Mouse (Mus musculus) hindbrain, postnatal 0 days (tissue): ENCODE results near the gene Drg2. TPM values are rescaled to one million over a fixed set of nuclear protein-coding genes. Genes with fewer than 3 reads are reported as not detected.
"Not testable (repeated sequence)": the region's sequence is repeated elsewhere in the genome, so short reads cannot be mapped to it uniquely, and the experiment has no call there.

Experiments
- ATAC-seq: fragments of 200-750 bp; cut with Nextera tagmentation; 2 replicates; pipeline ENCODE4 v1.8.0; 2017; ENCODE audit warnings: mild to moderate bottlenecking, moderate TSS enrichment, moderate library complexity
- DNase-seq: peaks from one replicate; pipeline ENCODE4 v3.0.0-alpha.2; 2015; ENCODE audit warnings: low spot score
- H3K27ac ChIP-seq: fragments of 300-500 bp; sonication (generic); 2 replicates; pipeline ENCODE4 v1.5.1; 2014; ENCODE audit warnings: mild to moderate bottlenecking
- H3K27me3 ChIP-seq: fragments of 300-500 bp; sonication (generic); 2 replicates; pipeline ENCODE4 v1.6.1; 2014; ENCODE audit warnings: low read length, mixed read lengths; ENCODE audit not compliant: insufficient read depth
- H3K36me3 ChIP-seq: fragments of 300-500 bp; sonication (generic); 2 replicates; pipeline ENCODE4 v1.6.1; 2014; ENCODE audit warnings: low read length, mixed read lengths; ENCODE audit not compliant: insufficient read depth
- H3K4me1 ChIP-seq: fragments of 300-500 bp; sonication (generic); 2 replicates; pipeline ENCODE4 v1.6.1; 2014; ENCODE audit warnings: antibody characterized with exemption, low read length, mixed read lengths; ENCODE audit not compliant: insufficient read depth
- H3K4me2 ChIP-seq: fragments of 300-500 bp; sonication (generic); 2 replicates; pipeline ENCODE4 v1.6.1; 2014; ENCODE audit warnings: low read depth, mild to moderate bottlenecking, low read length, moderate library complexity, mixed read lengths
- H3K4me3 ChIP-seq: fragments of 300-500 bp; sonication (generic); 2 replicates; pipeline ENCODE4 v1.5.1; 2014; ENCODE audit warnings: low read length
- H3K9ac ChIP-seq: fragments of 300-500 bp; sonication (generic); replicated peaks from 2 replicates; pipeline ENCODE4 v1.6.1; 2014; ENCODE audit warnings: mild to moderate bottlenecking, low read length, moderate library complexity, mixed read lengths
- H3K9me3 ChIP-seq: fragments of 300-500 bp; sonication (generic); 2 replicates; pipeline ENCODE4 v1.6.1; 2016; ENCODE audit warnings: low read length, mixed read lengths
- CTCF ChIP-seq: IDR thresholded peaks from 2 replicates; pipeline ENCODE4 v1.5.1; 2016; ENCODE audit warnings: antibody characterized with exemption, control low read depth, low read depth
- WGBS: fragments of 180-500 bp; shearing (Covaris S2); extraction: QIAGEN DNeasy Blood & Tissue Kit; methylation state at CpG from one replicate; pipeline ENCODE4 v1.1.7; 2014; 5-methylcytosine and 5-hydroxymethylcytosine counted together
- polyA plus RNA-seq: library from polyadenylated mRNA; unstranded; fragments of >200 nt; fragmentation: Nextera tagmentation; extraction: Ambion mirVana; gene quantifications from 2 replicates; pipeline ENCODE4 v1.2.1, GENCODE M21; 2015
- total RNA-seq: library from RNA; depleted of rRNA; stranded (reverse); fragments of >200 nt; gene quantifications from 2 replicates; pipeline ENCODE4 v1.2.3, GENCODE M21; 2014

The Drg2 gene
- total and polyA plus RNA-seq, 2 experiments from 2014 or later, result 82.2 to 93.9 TPM

GRCm38 (mm10) chr11:60435133-60435532 is 19.3 kb upstream of the Drg2 start:
- Histone ChIP-seq H3K27me3 (no peaks in the 10 kb centered on the region), H3K4me1 (no peaks in the 10 kb centered on the region), H3K9me3 (no peaks in the 10 kb centered on the region), H3K4me2 (no peak overlapping the region), H3K9ac (no peak overlapping the region), H3K27ac (no peak overlapping the region), H3K4me3 (no peak overlapping the region), H3K36me3 (peaks cover 39% of the 10 kb centered on the region)
- 100% methylated on average over 1 of the region's 1 CpGs for WGBS
- no peak for TF ChIP-seq CTCF
- ATAC-seq (no peak), DNase-seq (no peak)

- H3K27me3 ChIP-seq, result no peaks in the 10 kb centered on the region
- H3K9me3 ChIP-seq, result no peaks in the 10 kb centered on the region
- H3K4me3 ChIP-seq, result no peak overlapping the region
- ATAC-seq, result no peak
- no peak overlapping the region for H3K4me2 ChIP-seq
- H3K36me3 ChIP-seq, result peaks cover 46% of the 10 kb centered on the region
- no peak overlapping the region for H3K9ac ChIP-seq
- H3K4me1 ChIP-seq, result no peaks in the 10 kb centered on the region
- no peak overlapping the region for H3K27ac ChIP-seq
- TF ChIP-seq CTCF, result no peak
- no peak for DNase-seq
- 88% methylated on average over 3 of the region's 3 CpGs for whole genome bisulfite sequencing
These were observed 17.8 kb upstream of the Drg2 start for GRCm38 (mm10) chr11:60436618-60437017.

DNA sequence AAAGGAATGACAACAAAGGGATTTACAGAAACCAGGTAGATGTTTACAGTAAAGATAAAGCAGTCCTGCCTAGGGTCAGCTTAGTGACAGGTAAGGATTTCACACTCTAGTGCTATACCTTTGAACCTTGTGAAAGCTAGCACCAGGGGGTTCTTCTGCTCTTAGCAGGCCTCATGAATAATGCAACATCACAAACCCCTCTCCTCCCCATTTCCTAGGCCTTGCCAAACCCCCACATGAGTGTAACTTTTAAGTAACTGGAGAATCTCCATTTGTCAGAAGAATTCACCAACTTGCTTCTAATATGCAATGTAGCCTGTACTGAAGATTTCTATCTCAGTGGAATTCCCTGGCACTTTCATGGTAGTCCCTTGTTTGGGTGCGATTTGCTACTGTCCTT is 14.8 kb upstream of the Drg2 start:
- H3K27ac ChIP-seq, H3K27me3 ChIP-seq, H3K9ac ChIP-seq, ATAC-seq, H3K9me3 ChIP-seq, H3K4me1 ChIP-seq, H3K4me2 ChIP-seq, H3K4me3 ChIP-seq, DNase-seq: not testable (repeated sequence)
- WGBS, result 15% methylated on average over 1 of the region's 1 CpGs
- H3K36me3 ChIP-seq, result peaks cover 54% of the 10 kb centered on the region

- no peak for ATAC-seq
- H3K4me2 ChIP-seq, result no peak overlapping the region
- 45% methylated on average over 7 of the region's 7 CpGs for WGBS
- no peak overlapping the region for H3K27ac ChIP-seq
- H3K27me3 ChIP-seq, result no peaks in the 10 kb centered on the region
- no peak overlapping the region for H3K4me3 ChIP-seq
- H3K9ac ChIP-seq, result no peak overlapping the region
- peaks cover 52% of the 10 kb centered on the region for H3K36me3 ChIP-seq
- no peak for TF ChIP-seq CTCF
- DNase-seq, result no peak
- H3K4me1 ChIP-seq, result no peaks in the 10 kb centered on the region
- no peaks in the 10 kb centered on the region for H3K9me3 ChIP-seq
These were observed 14.2 kb upstream of the Drg2 start for GRCm38 (mm10) chr11:60440176-60440575.

DNA sequence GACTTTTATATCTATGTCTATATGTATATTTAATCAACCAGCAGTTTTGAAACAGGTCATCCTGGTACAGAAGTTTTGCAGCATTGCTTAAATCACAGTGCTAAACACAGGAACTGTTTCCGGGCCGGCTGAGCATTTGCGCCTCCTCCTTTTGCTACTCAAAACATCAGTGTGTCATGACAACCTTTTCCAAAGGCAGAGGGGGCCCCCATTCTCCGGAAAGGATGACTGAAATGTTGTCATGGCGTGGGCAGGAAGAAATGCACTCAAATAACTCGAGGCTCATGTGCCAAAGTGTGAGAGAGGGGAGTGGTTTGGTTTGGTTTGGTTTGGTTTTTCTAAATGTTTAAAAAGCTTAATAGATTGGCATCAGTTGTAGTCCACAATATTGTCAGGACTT is 11.5 kb upstream of the Drg2 start:
- Histone ChIP-seq H3K4me3 (no peak overlapping the region), H3K9ac (no peak overlapping the region), H3K4me1 (no peaks in the 10 kb centered on the region), H3K9me3 (no peaks in the 10 kb centered on the region), H3K36me3 (peaks cover 35% of the 10 kb centered on the region), H3K4me2 (no peak overlapping the region), H3K27ac (no peak overlapping the region), H3K27me3 (no peaks in the 10 kb centered on the region)
- ATAC-seq (no peak), DNase-seq (no peak)
- WGBS, result 85% methylated on average over 6 of the region's 6 CpGs
- TF ChIP-seq CTCF, result no peak

- H3K27me3 ChIP-seq, result no peaks in the 10 kb centered on the region
- no peaks in the 10 kb centered on the region for H3K4me1 ChIP-seq
- H3K36me3 ChIP-seq, result peaks cover 28% of the 10 kb centered on the region
- 80% methylated on average over 4 of the region's 4 CpGs for WGBS
- DNase-seq (no peak), ATAC-seq (no peak)
- no peak overlapping the region for H3K9ac ChIP-seq
- no peaks in the 10 kb centered on the region for H3K9me3 ChIP-seq
- no peak for TF ChIP-seq CTCF
- no peak overlapping the region for H3K27ac ChIP-seq
- no peak overlapping the region for H3K4me3 ChIP-seq
- H3K4me2 ChIP-seq, result no peak overlapping the region
These were observed 10.4 kb upstream of the Drg2 start for GRCm38 (mm10) chr11:60444007-60444406.

DNA sequence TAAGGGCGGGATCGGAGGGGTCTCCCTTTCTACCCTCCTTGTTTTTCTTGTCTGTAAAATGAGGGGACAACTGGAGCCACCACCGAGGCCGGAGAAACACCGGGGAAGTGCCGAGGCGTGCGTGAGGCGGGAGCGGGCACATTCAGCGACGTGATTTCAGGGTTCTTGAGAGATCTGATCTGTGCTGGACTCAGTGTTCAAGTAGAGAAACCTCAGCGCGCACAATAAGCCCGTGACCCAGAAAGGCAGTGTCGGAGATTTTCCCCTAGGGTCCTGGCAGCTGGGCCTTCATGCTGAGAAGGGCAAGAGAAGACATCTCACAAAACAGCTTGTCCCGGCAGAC is 325 bp downstream of the Drg2 start:
- peak; percentile 7 for DNase-seq

More for the DNA sequence above, 325 bp downstream of the Drg2 start:
- peak; percentile 44 for ATAC-seq
- peak overlapping the region; percentile 90 for H3K4me2 ChIP-seq
- H3K4me3 ChIP-seq, result peak overlapping the region; percentile 71
- H3K36me3 ChIP-seq, result peaks cover 29% of the 10 kb centered on the region
- H3K27me3 ChIP-seq, result no peaks in the 10 kb centered on the region
- TF ChIP-seq CTCF, result no peak
- H3K27ac ChIP-seq, result peak overlapping the region; percentile 75
- H3K9ac ChIP-seq, result peak overlapping the region; percentile 74
- under 1% methylated on average over 17 of the region's 17 CpGs for WGBS
- no peaks in the 10 kb centered on the region for H3K9me3 ChIP-seq
- peaks cover 5% of the 10 kb centered on the region; the same call in 1 of the 2 replicates for H3K4me1 ChIP-seq
